Comparison of ENCODE assay signal across 21 mouse cellular contexts in the genomic region with DNA sequence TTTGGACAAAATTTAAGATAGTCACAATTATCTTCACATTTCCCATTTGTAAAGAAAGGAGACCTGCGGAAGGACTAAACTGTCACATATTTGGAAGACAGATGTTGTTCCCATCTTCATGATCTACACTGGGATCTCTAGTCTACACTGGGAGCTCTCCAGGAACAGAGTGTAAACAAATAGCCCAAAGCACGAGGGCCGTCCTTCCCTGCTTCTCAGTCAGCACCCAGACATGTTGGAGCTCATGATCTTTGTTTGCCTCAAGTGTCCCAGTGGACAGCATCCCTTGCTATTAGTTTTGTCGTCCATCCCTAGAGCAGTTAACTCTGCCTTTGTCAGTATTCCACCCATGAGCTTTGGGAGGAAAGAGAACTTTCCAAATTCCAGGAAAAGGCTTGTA. TPM values are rescaled to one million over a fixed set of nuclear protein-coding genes. Genes with fewer than 3 reads are reported as not detected.
"Had no signal": no experiment of that assay in that cellular context is flagged by ENCODE, and none has a peak within 500 bp of the region (broad histone marks: within the 10 kb centered on the region; RNA-seq: fewer than 3 reads in every experiment).

No protein-coding gene starts in this region.

- DNase-seq: kidney, adult 18-20 months; kidney, adult 9 months; kidney, postnatal 14 days; kidney, postnatal 4 days; lung, adult 18-20 months; lung, postnatal 10 days; lung, postnatal 36 days; thymus, adult 18-20 months; thymus, postnatal 36 days had no signal

- H3K9me3 ChIP-seq: intestine, embryonic 15.5 days; lung, embryonic 15.5 days; megakaryocyte, embryonic 14.5 days; midbrain, embryonic 10.5 days; midbrain, embryonic 13.5 days; neural tube, embryonic 13.5 days had no signal

- H3K36me3 ChIP-seq: intestine, embryonic 15.5 days; lung, embryonic 15.5 days; midbrain, embryonic 10.5 days; midbrain, embryonic 13.5 days; neural tube, embryonic 13.5 days had no signal

- H3K9ac ChIP-seq: intestine, embryonic 15.5 days; lung, embryonic 15.5 days; midbrain, embryonic 13.5 days; neural tube, embryonic 13.5 days had no signal

- H3K27ac ChIP-seq: intestine, embryonic 15.5 days; lung, embryonic 15.5 days; midbrain, embryonic 10.5 days; midbrain, embryonic 13.5 days; neural tube, embryonic 13.5 days had no signal

- ATAC-seq: intestine, embryonic 15.5 days; midbrain, embryonic 13.5 days; midbrain, embryonic 16.5 days had no signal

- H3K4me2 ChIP-seq: intestine, embryonic 15.5 days; lung, embryonic 15.5 days; midbrain, embryonic 13.5 days; neural tube, embryonic 13.5 days had no signal

- H3K4me3 ChIP-seq: intestine, embryonic 15.5 days; lung, embryonic 15.5 days; megakaryocyte, embryonic 14.5 days; midbrain, embryonic 10.5 days; midbrain, embryonic 13.5 days; myocyte; neural tube, embryonic 13.5 days had no signal

RNA-seq across cellular contexts. Expression of a gene that starts 4.4 kb away (rescaled TPM):
- total RNA-seq: layer of hippocampus, adult 18-20 months; left cerebral cortex, adult 8-10 months; left cerebral cortex, postnatal 14 days; neutrophil, adult 5-6 weeks had no signal
- polyA plus RNA-seq: midbrain, embryonic 13.5 days; midbrain, embryonic 16.5 days had no signal
